Mouse (Mus musculus) midbrain, postnatal 0 days (tissue): ENCODE measurements around the gene Hist3h2a. TPM values are rescaled to one million over a fixed set of nuclear protein-coding genes. Genes with fewer than 3 reads are reported as not detected.
A peak's percentile ranks its signal among the peaks of the same experiment; 100 is the strongest.
"Not testable (repeated sequence)": the region's sequence is repeated elsewhere in the genome, so short reads cannot be mapped to it uniquely, and the experiment has no call there.

Source experiments
- ATAC-seq: fragments of 200-750 bp; cut with Nextera tagmentation; 2 replicates; pipeline ENCODE4 v1.8.0; 2017; ENCODE audit warnings: moderate number of reproducible peaks, mild to moderate bottlenecking, moderate TSS enrichment, moderate library complexity; ENCODE audit not compliant: low FRiP score
- DNase-seq: peaks from one replicate; pipeline ENCODE4 v3.0.0-alpha.2; 2015; ENCODE audit warnings: low spot score
- H3K27ac ChIP-seq: fragments of 300-500 bp; sonication (generic); 2 replicates; pipeline ENCODE4 v1.5.1; 2014; ENCODE audit warnings: low read depth, mild to moderate bottlenecking, low read length, mixed read lengths
- H3K27me3 ChIP-seq: fragments of 300-500 bp; sonication (generic); 2 replicates; pipeline ENCODE4 v1.6.1; 2014; ENCODE audit warnings: low read length, control low read depth, mixed read lengths; ENCODE audit not compliant: insufficient read depth
- H3K36me3 ChIP-seq: fragments of 300-500 bp; sonication (generic); 2 replicates; pipeline ENCODE4 v1.6.1; 2014; ENCODE audit warnings: low read length, control low read depth, mixed read lengths; ENCODE audit not compliant: insufficient read depth
- H3K4me1 ChIP-seq: fragments of 300-500 bp; sonication (generic); 2 replicates; pipeline ENCODE4 v1.6.1; 2014; ENCODE audit warnings: mild to moderate bottlenecking, control low read depth, antibody characterized with exemption, low read length, mixed read lengths; ENCODE audit not compliant: insufficient read depth
- H3K4me2 ChIP-seq: fragments of 300-500 bp; sonication (generic); 2 replicates; pipeline ENCODE4 v1.6.1; 2014; ENCODE audit warnings: low read depth, mild to moderate bottlenecking, low read length, mixed read lengths; ENCODE audit not compliant: poor library complexity, severe bottlenecking
- H3K4me3 ChIP-seq: fragments of 300-500 bp; sonication (generic); 2 replicates; pipeline ENCODE4 v1.5.1; 2014; ENCODE audit warnings: low read depth, mild to moderate bottlenecking, low read length, moderate library complexity
- H3K9ac ChIP-seq: fragments of 300-500 bp; sonication (generic); replicated peaks from 2 replicates; pipeline ENCODE4 v1.6.1; 2014; ENCODE audit warnings: mild to moderate bottlenecking, low read length, moderate library complexity, mixed read lengths; ENCODE audit not compliant: poor library complexity, severe bottlenecking
- H3K9me3 ChIP-seq: fragments of 300-500 bp; sonication (generic); 2 replicates; pipeline ENCODE4 v1.6.1; 2016; ENCODE audit warnings: low read length, control low read depth
- CTCF ChIP-seq: IDR thresholded peaks from 2 replicates; pipeline ENCODE4 v1.5.1; 2016; ENCODE audit warnings: antibody characterized with exemption, mild to moderate bottlenecking
- WGBS: fragments of 180-500 bp; shearing (Covaris S2); extraction: QIAGEN DNeasy Blood & Tissue Kit; methylation state at CpG from one replicate; pipeline ENCODE4 v1.1.7; 2014; 5-methylcytosine and 5-hydroxymethylcytosine counted together
- polyA plus RNA-seq: library from polyadenylated mRNA; unstranded; fragments of >200 nt; fragmentation: Nextera tagmentation; extraction: Ambion mirVana; gene quantifications from 2 replicates; pipeline ENCODE4 v1.2.1, GENCODE M21; 2015
- total RNA-seq: library from RNA; depleted of rRNA; stranded (reverse); fragments of >200 nt; gene quantifications from 2 replicates; pipeline ENCODE4 v1.2.3, GENCODE M21; 2014

Gene Hist3h2a
- total and polyA plus RNA-seq, 2 experiments from 2014 or later = 42.0 to 242 TPM

GRCm38 (mm10) chr11:58949480-58950431 is 4.7 kb upstream of the Hist3h2a start:
- H3K36me3 ChIP-seq = no peaks in the 10 kb centered on the region
- peak overlapping the region; percentile 54 for H3K4me3 ChIP-seq
- H3K4me1 ChIP-seq = peaks cover 4% of the 10 kb centered on the region; the same call in 1 of the 2 replicates
- no peak for TF ChIP-seq CTCF
- peak overlapping the region; percentile 97 for H3K27ac ChIP-seq
- peak; percentile 70 for ATAC-seq
- WGBS = 3% methylated on average over 20 of the region's 20 CpGs
- peak overlapping the region; percentile 50 for H3K4me2 ChIP-seq
- H3K9me3 ChIP-seq = no peaks in the 10 kb centered on the region
- peak overlapping the region; percentile 86 for H3K9ac ChIP-seq
- peak; percentile 95 for DNase-seq
- H3K27me3 ChIP-seq = no peaks in the 10 kb centered on the region

GRCm38 (mm10) chr11:58951210-58951609 is 3.3 kb upstream of the Hist3h2a start:
- TF ChIP-seq CTCF = no peak
- H3K27me3 ChIP-seq = no peaks in the 10 kb centered on the region
- no peaks in the 10 kb centered on the region for H3K9me3 ChIP-seq
- H3K27ac ChIP-seq = peak overlapping the region; percentile 97
- no peaks in the 10 kb centered on the region for H3K36me3 ChIP-seq
- peak overlapping the region; percentile 54 for H3K4me3 ChIP-seq
- peaks cover 4% of the 10 kb centered on the region; the same call in 1 of the 2 replicates for H3K4me1 ChIP-seq
- peak overlapping the region; percentile 48; the same call in 1 of the 2 replicates for H3K9ac ChIP-seq
- ATAC-seq (no peak), DNase-seq (no peak)
- H3K4me2 ChIP-seq = peak overlapping the region; percentile 50
- WGBS = 43% methylated on average over 5 of the region's 5 CpGs

GRCm38 (mm10) chr11:58953351-58954169 is 925 bp upstream of the Hist3h2a start:
- Histone ChIP-seq H3K4me1 (peaks cover 13% of the 10 kb centered on the region), H3K36me3 (no peaks in the 10 kb centered on the region), H3K9ac (peak overlapping the region; percentile 84), H3K4me3 (peak overlapping the region; percentile 81), H3K27ac (peak overlapping the region; percentile 97), H3K27me3 (no peaks in the 10 kb centered on the region), H3K9me3 (no peaks in the 10 kb centered on the region), H3K4me2 (peak overlapping the region; percentile 91)
- ATAC-seq (peak; percentile 32), DNase-seq (peak; percentile 77)
- under 1% methylated on average over 33 of the region's 33 CpGs for WGBS
- TF ChIP-seq CTCF = 0 out of 2 replicates have a peak, but pooled peaks have one; percentile 8

GRCm38 (mm10) chr11:58954170-58954419 is 390 bp upstream of the Hist3h2a start:
- DNase-seq, H3K27me3 ChIP-seq, ATAC-seq, H3K36me3 ChIP-seq, H3K9me3 ChIP-seq: not testable (repeated sequence)
- Histone ChIP-seq H3K4me3 (peak overlapping the region; percentile 81), H3K4me2 (peak overlapping the region; percentile 91), H3K27ac (peak overlapping the region; percentile 97), H3K9ac (peak overlapping the region; percentile 84), H3K4me1 (peaks cover 13% of the 10 kb centered on the region)
- under 1% methylated on average over 11 of the region's 17 CpGs for WGBS

GRCm38 (mm10) chr11:58955143-58955867 is 820 bp downstream of the Hist3h2a start:
- peak overlapping the region; percentile 81 for H3K4me3 ChIP-seq
- no peaks in the 10 kb centered on the region for H3K36me3 ChIP-seq
- H3K4me2 ChIP-seq = peak overlapping the region; percentile 67
- TF ChIP-seq CTCF = no peak
- under 1% methylated on average over 20 of the region's 20 CpGs for WGBS
- ATAC-seq (no peak), DNase-seq (peak; percentile 51)
- no peaks in the 10 kb centered on the region for H3K9me3 ChIP-seq
- peaks cover 13% of the 10 kb centered on the region for H3K4me1 ChIP-seq
- H3K27ac ChIP-seq = peak overlapping the region; percentile 97
- H3K27me3 ChIP-seq = no peaks in the 10 kb centered on the region
- peak overlapping the region; percentile 82 for H3K9ac ChIP-seq
